In genomic region chr4:64083858-64084257, GRCm38 (mm10) we compare ENCODE assay signal across 21 mouse cellular contexts. TPM values are rescaled to one million over a fixed set of nuclear protein-coding genes. Genes with fewer than 3 reads are reported as not detected.
DNase-seq lines count a peak whose midpoint lies in the region; ATAC-seq and TF ChIP-seq lines count a peak whose summit lies in the region.
"Had no signal": no experiment of that assay in that cellular context is flagged by ENCODE, and none has a peak within 500 bp of the region (broad histone marks: within the 10 kb centered on the region; RNA-seq: fewer than 3 reads in every experiment).

No protein-coding gene starts in this region.

- H3K4me3 ChIP-seq in kidney, postnatal 0 days (replicated peaks; ENCODE audit: low read depth, low read length): no peak overlapping the region
- H3K4me3 ChIP-seq in kidney, embryonic 15.5 days (replicated peaks): no peak overlapping the region
- no peak overlapping the region for H3K4me3 ChIP-seq in forebrain, embryonic 16.5 days (replicated peaks; ENCODE audit: low read length)
- H3K4me3 ChIP-seq: embryonic facial prominence, embryonic 12.5 days; hindbrain, embryonic 15.5 days; limb, embryonic 15.5 days had no signal

- no peaks in the 10 kb centered on the region for H3K4me1 ChIP-seq in kidney, postnatal 0 days (replicated peaks; ENCODE audit: insufficient read depth, low read length)
- no peaks in the 10 kb centered on the region for H3K4me1 ChIP-seq in kidney, embryonic 15.5 days
- H3K4me1 ChIP-seq in forebrain, embryonic 16.5 days (replicated peaks; ENCODE audit: control insufficient read depth, insufficient read depth, low read length): no peaks in the 10 kb centered on the region
- H3K4me1 ChIP-seq: embryonic facial prominence, embryonic 12.5 days; hindbrain, embryonic 15.5 days; limb, embryonic 15.5 days had no signal

- peak; percentile 15 for DNase-seq in kidney, postnatal 0 days (ENCODE audit: low spot score)
- peak; percentile 64 for DNase-seq in 416B (ENCODE audit: low read depth)
- peak; percentile 24 for DNase-seq in embryo, embryonic 11 days
- DNase-seq in layer of hippocampus, postnatal 36 days: no peak
- DNase-seq: adrenal gland, adult 8-10 months; cerebellum, adult 11 months; cerebellum, postnatal 14 days; forebrain, postnatal 0 days; kidney, adult 11 months; liver, postnatal 0 days; right cerebral cortex, postnatal 4 days had no signal

- no peak overlapping the region for H3K9ac ChIP-seq in kidney, postnatal 0 days (ENCODE audit: low read depth, low read length)
- H3K9ac ChIP-seq in kidney, embryonic 15.5 days: no peak overlapping the region
- H3K9ac ChIP-seq in forebrain, embryonic 16.5 days (replicated peaks; ENCODE audit: low read depth, low read length): no peak overlapping the region
- H3K9ac ChIP-seq: embryonic facial prominence, embryonic 12.5 days; forebrain, postnatal 0 days; hindbrain, embryonic 15.5 days; limb, embryonic 15.5 days; liver, postnatal 0 days had no signal

- no peaks in the 10 kb centered on the region for H3K9me3 ChIP-seq in kidney, postnatal 0 days (replicated peaks; ENCODE audit: low read length)
- H3K9me3 ChIP-seq in kidney, embryonic 15.5 days (replicated peaks): no peaks in the 10 kb centered on the region
- no peaks in the 10 kb centered on the region for H3K9me3 ChIP-seq in forebrain, embryonic 16.5 days (ENCODE audit: control insufficient read depth, low read length)
- H3K9me3 ChIP-seq: embryonic facial prominence, embryonic 12.5 days; hindbrain, embryonic 15.5 days; limb, embryonic 15.5 days had no signal

- no peak for TF ChIP-seq CTCF in kidney, postnatal 0 days (IDR thresholded peaks at IDR 0.05; ENCODE audit: low read depth)

- 68% methylated on average over 5 of the region's 5 CpGs for WGBS in kidney, postnatal 0 days
- 68% methylated on average over 5 of the region's 5 CpGs for WGBS in kidney, embryonic 15.5 days
- WGBS in forebrain, embryonic 16.5 days: 85% methylated on average over 5 of the region's 5 CpGs

- no peaks in the 10 kb centered on the region for H3K36me3 ChIP-seq in kidney, postnatal 0 days (ENCODE audit: insufficient read depth, low read length)
- H3K36me3 ChIP-seq in kidney, embryonic 15.5 days: no peaks in the 10 kb centered on the region
- no peaks in the 10 kb centered on the region for H3K36me3 ChIP-seq in forebrain, embryonic 16.5 days (ENCODE audit: control insufficient read depth, insufficient read depth)
- H3K36me3 ChIP-seq: embryonic facial prominence, embryonic 12.5 days; hindbrain, embryonic 15.5 days; limb, embryonic 15.5 days had no signal

- no peak overlapping the region for H3K27ac ChIP-seq in kidney, postnatal 0 days
- H3K27ac ChIP-seq in kidney, embryonic 15.5 days: no peak overlapping the region
- H3K27ac ChIP-seq in forebrain, embryonic 16.5 days (ENCODE audit: low read length): no peak overlapping the region
- H3K27ac ChIP-seq: embryonic facial prominence, embryonic 12.5 days; hindbrain, embryonic 15.5 days; limb, embryonic 15.5 days had no signal

- no peak overlapping the region for H3K4me2 ChIP-seq in kidney, postnatal 0 days (ENCODE audit: low read length)
- H3K4me2 ChIP-seq in kidney, embryonic 15.5 days: no peak overlapping the region
- no peak overlapping the region for H3K4me2 ChIP-seq in forebrain, embryonic 16.5 days (ENCODE audit: low read length)
- H3K4me2 ChIP-seq: embryonic facial prominence, embryonic 12.5 days; hindbrain, embryonic 15.5 days; limb, embryonic 15.5 days; midbrain, embryonic 11.5 days had no signal

- H3K27me3 ChIP-seq in kidney, postnatal 0 days (ENCODE audit: insufficient read depth, low read length): no peaks in the 10 kb centered on the region
- no peaks in the 10 kb centered on the region for H3K27me3 ChIP-seq in kidney, embryonic 15.5 days
- H3K27me3 ChIP-seq in forebrain, embryonic 16.5 days (replicated peaks; ENCODE audit: control insufficient read depth, insufficient read depth, low read length): no peaks in the 10 kb centered on the region
- H3K27me3 ChIP-seq: embryonic facial prominence, embryonic 12.5 days; hindbrain, embryonic 15.5 days; limb, embryonic 15.5 days had no signal

- no peak for ATAC-seq in kidney, postnatal 0 days (replicated peaks; ENCODE audit: low FRiP score, low read depth)
- ATAC-seq in kidney, embryonic 15.5 days (replicated peaks; ENCODE audit: low FRiP score): no peak
- peak; percentile 63 for ATAC-seq in megakaryocyte progenitor cell, adult 5-6 weeks (replicated peaks; ENCODE audit: poor library complexity)
- ATAC-seq in forebrain, embryonic 16.5 days: no peak
- ATAC-seq: CD4-positive, CD25-positive, alpha-beta regulatory T cell, adult 4 months; forebrain, postnatal 0 days; liver, postnatal 0 days had no signal

RNA-seq across cellular contexts. Expression of gene Tnc, which starts 37.0 kb away (rescaled TPM):
- polyA plus RNA-seq in kidney, postnatal 0 days (2015; fragmentation: Nextera tagmentation; extraction: Ambion mirVana): 17.2 and 19.2 TPM in 2 replicates
- 19.6 and 22.9 TPM in 2 replicates for polyA plus RNA-seq in kidney, embryonic 15.5 days (2015; fragmentation: Nextera tagmentation; extraction: Ambion mirVana)
- 0.02 TPM in 1 of 2 replicates, not detected in the other for total RNA-seq in megakaryocyte progenitor cell, adult 5-6 weeks (2015)
- 0.08 TPM in 1 of 2 replicates, not detected in the other for total RNA-seq in megakaryocyte progenitor cell, adult 5-6 weeks (2017)
- polyA plus RNA-seq in forebrain, embryonic 16.5 days (2015; fragmentation: Nextera tagmentation; extraction: Ambion mirVana): 44.1 and 67.1 TPM in 2 replicates
- 1 to 10 TPM; 6.5 to 6.7 TPM for total RNA-seq in layer of hippocampus, postnatal 36 days (2021)
- total RNA-seq: MEL; neutrophil, adult 5-6 weeks had no signal

Comparison
In these comparisons a context has a peak if more than half of its experiments do, and no peak if none do; other contexts are left out.
1. DNase-seq: peak in kidney, postnatal 0 days (single experiment), 416B (single experiment) and embryo, embryonic 11 days (single experiment); none in layer of hippocampus, postnatal 36 days (0 of 2).